Mouse (Mus musculus) kidney, embryonic 14.5 days (tissue): ENCODE measurements around the gene Tppp. TPM values are rescaled to one million over a fixed set of nuclear protein-coding genes. Genes with fewer than 3 reads are reported as not detected.

Source experiments
- ATAC-seq: fragments of 200-750 bp; cut with Nextera tagmentation; 2 replicates; pipeline ENCODE4 v1.8.0; 2017; ENCODE audit warnings: moderate number of reproducible peaks, mild to moderate bottlenecking, moderate TSS enrichment, moderate library complexity; ENCODE audit not compliant: low FRiP score, low TSS enrichment
- H3K27ac ChIP-seq: fragments of 300-500 bp; sonication (generic); 2 replicates; pipeline ENCODE4 v1.5.1; 2014; ENCODE audit warnings: low read depth, mild to moderate bottlenecking, low read length, moderate library complexity, mixed read lengths
- H3K27me3 ChIP-seq: fragments of 300-500 bp; sonication (generic); 2 replicates; pipeline ENCODE4 v1.6.1; 2014; ENCODE audit warnings: mild to moderate bottlenecking, low read length; ENCODE audit not compliant: control insufficient read depth, insufficient read depth
- H3K36me3 ChIP-seq: fragments of 300-500 bp; sonication (generic); 2 replicates; pipeline ENCODE4 v1.6.1; 2014; ENCODE audit warnings: low read length, mixed read lengths; ENCODE audit not compliant: control insufficient read depth, insufficient read depth
- H3K4me1 ChIP-seq: fragments of 300-500 bp; sonication (generic); 2 replicates; pipeline ENCODE4 v1.6.1; 2014; ENCODE audit warnings: low read length, mixed read lengths; ENCODE audit not compliant: control insufficient read depth, insufficient read depth
- H3K4me2 ChIP-seq: fragments of 300-500 bp; sonication (generic); replicated peaks from 2 replicates; pipeline ENCODE4 v1.6.1; 2014; ENCODE audit warnings: low read depth, mild to moderate bottlenecking, low read length
- H3K4me3 ChIP-seq: fragments of 300-500 bp; sonication (generic); 2 replicates; pipeline ENCODE4 v1.5.1; 2014; ENCODE audit warnings: mild to moderate bottlenecking, low read length
- H3K9ac ChIP-seq: fragments of 300-500 bp; sonication (generic); 2 replicates; pipeline ENCODE4 v1.6.1; 2014; ENCODE audit warnings: low read depth, mild to moderate bottlenecking, low read length, moderate library complexity
- H3K9me3 ChIP-seq: fragments of 300-500 bp; sonication (generic); 2 replicates; pipeline ENCODE4 v1.6.1; 2016; ENCODE audit warnings: low read length; ENCODE audit not compliant: control insufficient read depth
- WGBS: fragments of 180-500 bp; shearing (Covaris S2); extraction: QIAGEN DNeasy Blood & Tissue Kit; methylation state at CpG from one replicate; pipeline ENCODE4 v1.1.7; 2014; 5-methylcytosine and 5-hydroxymethylcytosine counted together
- polyA plus RNA-seq: library from polyadenylated mRNA; unstranded; fragments of >200 nt; fragmentation: Nextera tagmentation; extraction: Ambion mirVana; gene quantifications from 2 replicates; pipeline ENCODE4 v1.2.1, GENCODE M21; 2014

Gene Tppp
- polyA plus RNA-seq, 1 experiment from 2014 or later, result 0.55 TPM

GRCm38 (mm10) chr13:74031133-74031532 lies 21.9 kb downstream of the Tppp start:
- H3K4me2 ChIP-seq, result no peak overlapping the region
- H3K9ac ChIP-seq, result no peak overlapping the region
- 61% methylated on average over 8 of the region's 8 CpGs for whole genome bisulfite sequencing
- no peak overlapping the region for H3K27ac ChIP-seq
- H3K36me3 ChIP-seq, result no peaks in the 10 kb centered on the region
- no peak overlapping the region for H3K4me3 ChIP-seq
- ATAC-seq, result no peak
- no peaks in the 10 kb centered on the region for H3K4me1 ChIP-seq
- no peaks in the 10 kb centered on the region for H3K27me3 ChIP-seq
- H3K9me3 ChIP-seq, result no peaks in the 10 kb centered on the region

- no peak overlapping the region for H3K27ac ChIP-seq
- H3K36me3 ChIP-seq, result peaks cover 18% of the 10 kb centered on the region; the same call in 1 of the 2 replicates
- 92% methylated on average over 2 of the region's 2 CpGs for WGBS
- H3K4me3 ChIP-seq, result no peak overlapping the region
- no peak overlapping the region for H3K4me2 ChIP-seq
- no peak overlapping the region for H3K9ac ChIP-seq
- no peaks in the 10 kb centered on the region for H3K4me1 ChIP-seq
- no peaks in the 10 kb centered on the region for H3K9me3 ChIP-seq
- no peak for ATAC-seq
- no peaks in the 10 kb centered on the region for H3K27me3 ChIP-seq
These were observed 25.5 kb downstream of the Tppp start for GRCm38 (mm10) chr13:74034756-74035155.

DNA sequence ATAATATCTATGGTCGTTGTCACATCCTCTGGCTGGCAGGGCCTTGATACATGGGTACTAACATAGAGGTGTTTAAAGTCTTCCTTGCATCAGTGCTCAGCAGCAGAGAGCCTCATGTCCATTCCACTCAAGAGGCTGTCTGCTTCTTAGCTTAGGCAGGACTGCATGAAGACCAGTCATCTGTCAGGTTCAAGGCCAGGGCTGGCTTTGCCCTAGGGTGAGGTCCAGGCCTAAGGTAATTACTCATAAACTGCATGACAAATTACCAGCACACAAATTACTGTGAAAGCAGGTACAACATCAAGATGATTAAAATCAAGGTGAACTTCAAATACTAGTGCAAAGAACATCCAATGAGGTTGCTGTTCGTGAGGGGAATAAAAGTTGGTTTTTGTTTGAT lies 26.6 kb downstream of the Tppp start:
- H3K27me3 ChIP-seq, result no peaks in the 10 kb centered on the region
- H3K27ac ChIP-seq, result no peak overlapping the region
- H3K4me3 ChIP-seq, result no peak overlapping the region
- no peak overlapping the region for H3K9ac ChIP-seq
- H3K9me3 ChIP-seq, result no peaks in the 10 kb centered on the region
- no peak for ATAC-seq
- H3K4me1 ChIP-seq, result no peaks in the 10 kb centered on the region
- WGBS, result 93% methylated on average over 2 of the region's 2 CpGs
- H3K36me3 ChIP-seq, result peaks cover 27% of the 10 kb centered on the region; the same call in 1 of the 2 replicates
- H3K4me2 ChIP-seq, result no peak overlapping the region

DNA sequence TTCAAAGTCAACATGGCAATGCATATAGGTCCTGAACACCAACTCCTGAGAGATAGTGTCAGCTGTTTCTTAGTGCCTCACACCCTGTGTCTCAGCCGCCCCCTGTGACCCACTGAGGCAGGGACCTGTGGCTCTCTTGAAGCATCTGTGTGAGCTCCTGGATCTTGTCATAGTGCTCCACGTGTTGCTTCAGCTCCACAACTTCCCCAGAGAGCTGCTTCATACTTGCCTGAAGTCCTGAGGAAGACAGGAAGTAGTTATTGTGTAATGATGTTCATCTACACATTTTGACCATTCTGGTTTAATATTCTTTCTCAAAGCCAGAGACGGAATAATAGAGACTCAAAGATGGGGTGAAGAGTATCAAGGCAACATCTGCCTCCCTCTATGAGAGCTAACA lies 30.7 kb downstream of the Tppp start:
- Histone ChIP-seq H3K4me2 (no peak overlapping the region), H3K9ac (no peak overlapping the region), H3K27me3 (no peaks in the 10 kb centered on the region), H3K4me1 (no peaks in the 10 kb centered on the region), H3K9me3 (no peaks in the 10 kb centered on the region), H3K36me3 (peaks cover 49% of the 10 kb centered on the region; the same call in 1 of the 2 replicates), H3K27ac (no peak overlapping the region), H3K4me3 (no peak overlapping the region)
- WGBS, result 89% methylated on average over 3 of the region's 3 CpGs
- ATAC-seq, result no peak

- no peak for ATAC-seq
- no peaks in the 10 kb centered on the region for H3K9me3 ChIP-seq
- H3K9ac ChIP-seq, result no peak overlapping the region
- WGBS, result 94% methylated on average over 1 of the region's 1 CpGs
- H3K4me1 ChIP-seq, result no peaks in the 10 kb centered on the region
- H3K27ac ChIP-seq, result no peak overlapping the region
- no peak overlapping the region for H3K4me2 ChIP-seq
- H3K27me3 ChIP-seq, result no peaks in the 10 kb centered on the region
- no peak overlapping the region for H3K4me3 ChIP-seq
- peaks cover 26% of the 10 kb centered on the region; the same call in 1 of the 2 replicates for H3K36me3 ChIP-seq
These were observed 47.0 kb downstream of the Tppp start for GRCm38 (mm10) chr13:74056194-74056593.

DNA sequence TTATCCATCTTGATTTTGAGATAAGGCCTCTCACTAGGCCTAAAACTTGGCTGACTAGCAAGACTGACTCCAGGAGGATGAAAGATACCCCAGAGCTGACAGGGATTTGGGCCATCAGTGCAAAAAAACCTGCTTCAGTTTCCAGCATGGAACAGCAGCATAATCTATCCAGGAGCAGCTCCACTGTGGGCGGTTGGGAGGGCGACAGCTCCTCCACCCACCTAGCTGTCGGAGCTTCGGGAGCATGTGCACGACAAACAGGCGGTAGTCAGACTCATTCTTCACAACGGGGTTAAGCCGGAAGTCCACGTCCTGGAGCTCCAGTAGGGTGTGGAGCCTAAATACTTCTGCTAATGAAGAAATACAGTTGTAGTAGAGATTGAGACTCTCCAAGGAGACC lies 48.9 kb downstream of the Tppp start:
- Histone ChIP-seq H3K4me3 (no peak overlapping the region), H3K27ac (no peak overlapping the region), H3K4me2 (no peak overlapping the region), H3K9me3 (no peaks in the 10 kb centered on the region), H3K4me1 (no peaks in the 10 kb centered on the region), H3K9ac (no peak overlapping the region), H3K27me3 (no peaks in the 10 kb centered on the region), H3K36me3 (peaks cover 23% of the 10 kb centered on the region; the same call in 1 of the 2 replicates)
- no peak for ATAC-seq
- WGBS, result 94% methylated on average over 9 of the region's 9 CpGs

DNA sequence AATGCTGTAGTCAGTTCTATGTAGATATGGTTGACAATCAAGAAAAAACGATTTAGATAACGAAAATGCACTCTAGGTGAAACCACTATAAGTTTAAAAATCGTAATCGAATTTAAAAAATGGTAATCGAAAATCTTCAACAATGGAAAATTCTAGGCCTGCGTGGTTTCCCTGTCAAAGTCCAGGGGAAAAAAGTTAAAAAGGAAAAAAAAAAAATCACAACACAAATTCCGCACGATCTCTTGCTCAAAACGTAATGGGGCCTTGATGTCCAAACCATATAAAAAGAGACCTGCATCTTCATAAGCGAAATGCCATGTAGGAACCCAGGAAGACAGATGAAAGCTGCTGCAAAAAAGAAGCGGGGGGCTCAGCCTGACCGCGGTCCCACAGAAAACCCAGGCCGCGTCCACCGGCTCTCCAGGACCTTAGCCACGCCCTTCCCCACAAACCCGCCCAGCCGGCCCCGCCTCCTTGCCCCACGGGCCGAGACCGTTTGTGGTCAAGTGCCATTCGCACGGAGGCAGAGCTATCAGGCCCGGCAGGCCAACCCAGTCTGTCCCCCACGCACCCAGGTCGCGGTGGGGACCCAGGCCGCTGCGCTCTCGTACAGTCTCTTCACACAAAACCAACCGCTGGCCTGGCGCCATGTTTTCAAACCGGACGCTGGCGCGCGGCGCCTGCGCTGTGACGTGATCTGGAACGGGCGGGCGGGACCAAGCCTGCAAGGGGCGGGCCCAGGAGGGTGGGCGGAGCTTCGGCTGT lies 52.6 kb downstream of the Tppp start, which contains the start of gene Cep72:
Gene Cep72, minus strand, starts transcription at position 687 of the 765 bp plus-strand sequence.
- peak within 1 kb of the TSS; percentile 86 for H3K4me3 ChIP-seq
- peak; percentile 99 for ATAC-seq
- no peaks in the 10 kb centered on the region for H3K4me1 ChIP-seq
- H3K9ac ChIP-seq, result peak within 1 kb of the TSS; percentile 82
- peak within 1 kb of the TSS; percentile 47 for H3K4me2 ChIP-seq
- no peaks in the 10 kb centered on the region for H3K9me3 ChIP-seq
- H3K27me3 ChIP-seq, result no peaks in the 10 kb centered on the region
- peak within 1 kb of the TSS; percentile 87 for H3K27ac ChIP-seq
- 4% methylated on average over 48 of the region's 48 CpGs for WGBS
- H3K36me3 ChIP-seq, result peaks cover 12% of the 10 kb centered on the region; the same call in 1 of the 2 replicates

GRCm38 (mm10) chr13:74062378-74063128 lies 53.3 kb downstream of the Tppp start:
- Histone ChIP-seq H3K27ac (no peak overlapping the region; the same call in 1 of the 2 replicates), H3K9me3 (no peaks in the 10 kb centered on the region), H3K27me3 (no peaks in the 10 kb centered on the region), H3K4me3 (peak overlapping the region; percentile 86), H3K36me3 (peaks cover 6% of the 10 kb centered on the region; the same call in 1 of the 2 replicates), H3K4me1 (no peaks in the 10 kb centered on the region), H3K9ac (peak overlapping the region; percentile 82; the same call in 1 of the 2 replicates), H3K4me2 (peak overlapping the region; percentile 44)
- ATAC-seq, result no peak; the same call in 1 of the 2 replicates
- WGBS, result 27% methylated on average over 11 of the region's 11 CpGs
